Mouse (Mus musculus) central nervous system, embryonic 18 days (tissue): ENCODE results near the gene Nutm1. TPM values are rescaled to one million over a fixed set of nuclear protein-coding genes. Genes with fewer than 3 reads are reported as not detected.

Experiments
- polyA plus RNA-seq: library from polyadenylated mRNA; depleted of rRNA; stranded (reverse); fragments of >200 nt; gene quantifications from 2 replicates; pipeline ENCODE4 v1.2.3, GENCODE M21; 2012; rRNA removed

Nutm1 gene
- not detected in 2 replicates for polyA plus RNA-seq

GRCm38 (mm10) chr2:112259241-112259962 lies at the start of gene Nutm1:
Nutm1 (minus strand) TSS chr2:112259291.

DNA sequence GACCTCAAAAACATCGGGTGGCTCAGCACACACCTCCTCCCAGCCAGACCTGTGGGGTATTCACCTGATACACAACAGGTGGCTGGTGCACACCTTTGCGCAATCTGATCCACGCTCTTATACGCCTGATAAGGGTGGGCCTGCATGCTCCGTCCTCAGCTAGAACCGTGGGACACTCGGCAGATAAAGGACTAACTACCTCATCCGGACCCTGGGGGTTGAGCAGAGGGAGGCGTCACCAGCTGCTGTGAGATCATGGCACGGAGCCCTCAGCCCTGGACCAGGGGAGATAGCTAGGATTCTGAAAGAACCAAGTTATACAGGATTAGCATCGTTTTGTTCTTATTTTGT lies 7.1 kb upstream of the Nutm1 start, which contains the start of gene Gm21985:
Gene Gm21985 (plus strand): TSS at position 73 of the 351 bp plus-strand sequence.

GRCm38 (mm10) chr2:112265448-112266241 lies 6.6 kb upstream of the Nutm1 start, which contains the start of gene Slc12a6:
Slc12a6 (plus strand) TSS chr2:112265825.

DNA sequence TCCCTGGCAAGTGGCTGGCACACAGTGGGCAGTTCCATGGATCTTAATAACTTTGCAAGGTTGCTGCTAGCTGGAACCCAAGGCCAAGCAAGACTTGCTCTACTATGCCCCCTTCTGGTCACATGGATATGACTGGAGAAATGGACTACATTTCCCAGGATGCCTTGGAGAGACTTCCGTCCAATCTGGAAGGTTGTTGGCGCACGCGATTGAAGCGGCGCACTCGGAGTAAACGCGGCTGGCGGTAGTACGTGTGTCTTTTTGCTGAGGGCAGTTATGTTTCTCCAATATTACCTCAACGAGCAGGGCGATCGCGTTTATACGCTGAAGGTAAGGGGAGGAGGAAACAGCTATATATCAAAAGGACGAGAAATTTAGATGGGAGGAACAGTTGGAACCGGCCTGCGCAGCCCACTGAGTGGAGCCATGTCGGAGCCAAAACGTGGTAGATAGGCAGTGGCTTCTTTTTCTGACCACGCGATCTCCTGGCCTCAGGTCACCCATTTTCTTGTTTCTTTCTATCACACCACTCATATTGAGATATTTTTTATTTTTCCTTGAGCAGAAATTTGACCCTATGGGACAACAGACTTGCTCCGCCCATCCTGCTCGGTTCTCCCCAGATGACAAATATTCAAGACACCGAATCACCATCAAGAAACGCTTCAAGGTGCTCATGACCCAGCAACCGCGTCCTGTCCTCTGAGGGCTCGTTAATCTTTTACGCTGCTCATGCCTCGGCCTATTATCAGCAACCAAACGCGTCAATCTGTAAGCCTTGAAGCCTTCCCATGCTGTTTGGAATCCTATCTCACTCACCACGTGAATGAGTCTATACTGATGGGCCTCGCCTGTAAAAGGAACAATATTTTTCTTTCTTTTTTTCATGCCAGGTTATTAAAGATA lies 2.9 kb upstream of the Nutm1 start, which contains the start of gene Nop10:
Gene Nop10 (plus strand): TSS at position 179 of the 906 bp plus-strand sequence.

GRCm38 (mm10) chr2:112239212-112239934 lies 19.7 kb downstream of the Nutm1 start, which contains the start of gene Lpcat4:
Lpcat4 (plus strand) TSS chr2:112239468.

Other genes starting within 250 kb of the Nutm1 start
- not detected in 2 replicates for gene Olfr1310, start 246.6 kb downstream of the Nutm1 start, polyA plus RNA-seq
- gene Olfr1311, start 234.9 kb downstream of the Nutm1 start, polyA plus RNA-seq: not detected in 2 replicates
- not detected in 2 replicates for gene Olfr1312, start 209.1 kb downstream of the Nutm1 start, polyA plus RNA-seq
- gene Olfr1313, start 181.4 kb downstream of the Nutm1 start, polyA plus RNA-seq: not detected in 2 replicates
- 0.05 TPM in 1 of 2 replicates, not detected in the other for gene Olfr1314, start 162.5 kb downstream of the Nutm1 start, polyA plus RNA-seq
- gene Olfr1315-ps1, start 143.9 kb downstream of the Nutm1 start, polyA plus RNA-seq: not detected in 2 replicates
- gene Olfr1316, start 124.3 kb downstream of the Nutm1 start, polyA plus RNA-seq: 0.01 TPM in 1 of 2 replicates, not detected in the other
- not detected in 2 replicates for gene Olfr1317, start 119.0 kb downstream of the Nutm1 start, polyA plus RNA-seq
- gene Olfr1318, start 105.1 kb downstream of the Nutm1 start, polyA plus RNA-seq: not detected in 2 replicates
- 65.1 and 67.0 TPM in 2 replicates for gene Lpcat4, start 19.8 kb downstream of the Nutm1 start, polyA plus RNA-seq
- gene Nop10, start 2.6 kb upstream of the Nutm1 start, polyA plus RNA-seq: 162 and 164 TPM in 2 replicates
- 60.9 and 61.4 TPM in 2 replicates for gene Slc12a6, start 6.5 kb upstream of the Nutm1 start, polyA plus RNA-seq
- 0.05 TPM in 1 of 2 replicates, not detected in the other for gene Gm21985, start 7.0 kb upstream of the Nutm1 start, polyA plus RNA-seq
- gene Emc4, start 108.7 kb upstream of the Nutm1 start, polyA plus RNA-seq: 142 and 150 TPM in 2 replicates
- 18.9 and 19.0 TPM in 2 replicates for gene Katnbl1, start 119.9 kb upstream of the Nutm1 start, polyA plus RNA-seq
- gene Emc7, start 195.7 kb upstream of the Nutm1 start, polyA plus RNA-seq: 15.2 and 17.4 TPM in 2 replicates
- 1.0 TPM in 2 replicates for gene Chrm5, start 221.5 kb upstream of the Nutm1 start, polyA plus RNA-seq
- gene Aven, start 233.7 kb upstream of the Nutm1 start, polyA plus RNA-seq: 5.3 and 5.4 TPM in 2 replicates